Mouse (Mus musculus) lung, postnatal 4 days (tissue): ENCODE data around the gene Pkn1.

Source experiments
- DNase-seq, 2 experiments: peaks; one replicate each; pipeline ENCODE4 v3.0.0; 2021

Pkn1 gene

GRCm38 (mm10) chr8:83652030-83652743 is 46.8 kb downstream of the Pkn1 start, which contains the start of gene Gipc1:
Gene Gipc1, plus strand, starts transcription at chr8:83652677.
- DNase-seq = peak; percentile 97 to 99

GRCm38 (mm10) chr8:83649699-83650098 is 49.3 kb downstream of the Pkn1 start:
- DNase-seq = no peak

GRCm38 (mm10) chr8:83648031-83648430 is 50.9 kb downstream of the Pkn1 start:
- DNase-seq = no peak

- no peak for DNase-seq
Measured at GRCm38 (mm10) chr8:83647511-83647910, 51.5 kb downstream of the Pkn1 start.

GRCm38 (mm10) chr8:83639649-83640048 is 59.3 kb downstream of the Pkn1 start:
- no peak for DNase-seq

GRCm38 (mm10) chr8:83638856-83639255 is 60.1 kb downstream of the Pkn1 start:
- no peak for DNase-seq

- no peak for DNase-seq
Measured at GRCm38 (mm10) chr8:83632083-83632707, 66.8 kb downstream of the Pkn1 start.

- DNase-seq = peak in 1 of 2 experiments; percentile 17
Measured at GRCm38 (mm10) chr8:83625676-83626299, 73.2 kb downstream of the Pkn1 start.

- DNase-seq = peak; percentile 21 to 48
Measured at GRCm38 (mm10) chr8:83624739-83625138, 74.2 kb downstream of the Pkn1 start.

- DNase-seq = peak in 1 of 2 experiments; percentile 16
Measured at GRCm38 (mm10) chr8:83623549-83623948, 75.4 kb downstream of the Pkn1 start.

GRCm38 (mm10) chr8:83622389-83622989 is 76.5 kb downstream of the Pkn1 start:
- peak; percentile 88 to 90 for DNase-seq

- no peak for DNase-seq
Measured at GRCm38 (mm10) chr8:83621691-83622388, 77.1 kb downstream of the Pkn1 start.

- DNase-seq = peak in 1 of 2 experiments; percentile 27
Measured at GRCm38 (mm10) chr8:83619568-83620285, 79.3 kb downstream of the Pkn1 start.

- no peak for DNase-seq
Measured at GRCm38 (mm10) chr8:83618566-83618965, 80.4 kb downstream of the Pkn1 start.

GRCm38 (mm10) chr8:83617111-83617510 is 81.9 kb downstream of the Pkn1 start:
- no peak for DNase-seq

- DNase-seq = no peak
Measured at GRCm38 (mm10) chr8:83616625-83617024, 82.4 kb downstream of the Pkn1 start.
